Mouse (Mus musculus): ENCODE measurements around the gene Scn5a. TPM values are rescaled to one million over a fixed set of nuclear protein-coding genes. Genes with fewer than 3 reads are reported as not detected.

The Scn5a gene
- polyA plus RNA-seq, 1 experiment, result 0.49 TPM

DNA sequence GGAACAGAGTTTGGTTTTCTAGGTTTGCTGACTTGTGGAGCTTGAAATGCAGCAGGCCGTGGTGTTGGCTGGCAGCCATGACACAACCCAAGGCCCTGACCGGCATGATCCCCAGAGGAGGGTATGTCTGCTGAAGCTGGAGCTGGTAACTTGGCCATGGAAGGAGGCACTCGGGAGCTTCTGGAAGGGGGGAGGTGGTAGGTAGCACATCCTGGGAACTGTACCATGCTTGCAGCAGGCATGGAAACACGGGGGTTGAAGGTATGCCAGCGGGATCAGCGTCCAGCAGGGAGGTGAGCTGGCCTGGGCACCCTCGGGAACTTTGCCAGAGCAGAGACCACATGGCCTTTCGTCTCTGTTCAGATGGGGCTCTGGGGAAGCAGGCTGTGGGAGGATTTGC, 55.5 kb downstream of the Scn5a start:
- no peaks in the 10 kb centered on the region for H3K9me3 ChIP-seq (replicated peaks; ENCODE audit: control insufficient read depth, insufficient read depth, low read length, poor library complexity, severe bottlenecking)
- H3K36me3 ChIP-seq (ENCODE audit: control insufficient read depth, insufficient read depth, low read length, poor library complexity, severe bottlenecking), result no peaks in the 10 kb centered on the region
- no peak overlapping the region for H3K27ac ChIP-seq (ENCODE audit: insufficient read depth, low read length)
- TF ChIP-seq CTCF (IDR thresholded peaks at IDR 0.05; ENCODE audit: low read depth, low read length), result no peak
- no peak for TF ChIP-seq POLR2A (IDR thresholded peaks at IDR 0.05; ENCODE audit: insufficient read depth, low read length)
- TF ChIP-seq EP300 (IDR thresholded peaks at IDR 0.05; ENCODE audit: insufficient read depth, low read depth, low read length), result no peak
- H3K4me1 ChIP-seq (ENCODE audit: control insufficient read depth, insufficient read depth, low read length), result no peaks in the 10 kb centered on the region
- H3K9ac ChIP-seq (ENCODE audit: low read depth, poor library complexity, severe bottlenecking), result no peak overlapping the region
- no peak overlapping the region for H3K4me3 ChIP-seq (ENCODE audit: low read depth, low read length)
- H3K27me3 ChIP-seq (ENCODE audit: control insufficient read depth, insufficient read depth, low read length, poor library complexity, severe bottlenecking), result no peaks in the 10 kb centered on the region

DNA sequence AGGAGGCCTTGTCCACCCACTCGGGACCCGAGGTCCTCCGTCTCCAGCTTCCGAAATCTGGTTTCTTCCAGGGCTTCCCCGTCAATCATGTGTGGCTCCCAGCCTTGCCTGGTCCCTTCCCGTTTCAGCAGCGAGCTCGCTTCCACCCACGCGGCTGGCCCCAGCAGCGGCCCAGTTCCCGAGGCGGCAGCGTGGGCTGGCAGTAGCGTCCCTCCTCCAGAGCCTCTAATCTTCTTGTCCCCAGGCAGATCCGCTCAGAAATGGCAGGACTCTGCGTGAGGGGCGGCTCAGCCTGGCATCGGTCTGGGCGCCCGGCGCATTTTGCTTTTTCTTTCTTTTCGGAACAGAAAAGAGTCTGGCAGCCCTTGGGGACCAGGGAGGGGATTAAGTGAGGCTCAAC, 59.7 kb downstream of the Scn5a start:
- no peak for TF ChIP-seq CTCF (IDR thresholded peaks at IDR 0.05; ENCODE audit: low read depth, low read length)
- TF ChIP-seq EP300 (IDR thresholded peaks at IDR 0.05; ENCODE audit: insufficient read depth, low read depth, low read length), result no peak
- no peak for TF ChIP-seq POLR2A (IDR thresholded peaks at IDR 0.05; ENCODE audit: insufficient read depth, low read length)
- no peaks in the 10 kb centered on the region for H3K9me3 ChIP-seq (replicated peaks; ENCODE audit: control insufficient read depth, insufficient read depth, low read length, poor library complexity, severe bottlenecking)
- no peak overlapping the region for H3K9ac ChIP-seq (ENCODE audit: low read depth, poor library complexity, severe bottlenecking)
- no peaks in the 10 kb centered on the region for H3K27me3 ChIP-seq (ENCODE audit: control insufficient read depth, insufficient read depth, low read length, poor library complexity, severe bottlenecking)
- H3K36me3 ChIP-seq (ENCODE audit: control insufficient read depth, insufficient read depth, low read length, poor library complexity, severe bottlenecking), result no peaks in the 10 kb centered on the region
- no peaks in the 10 kb centered on the region for H3K4me1 ChIP-seq (ENCODE audit: control insufficient read depth, insufficient read depth, low read length)
- H3K4me3 ChIP-seq (ENCODE audit: low read depth, low read length), result no peak overlapping the region
- no peak overlapping the region for H3K27ac ChIP-seq (ENCODE audit: insufficient read depth, low read length)

DNA sequence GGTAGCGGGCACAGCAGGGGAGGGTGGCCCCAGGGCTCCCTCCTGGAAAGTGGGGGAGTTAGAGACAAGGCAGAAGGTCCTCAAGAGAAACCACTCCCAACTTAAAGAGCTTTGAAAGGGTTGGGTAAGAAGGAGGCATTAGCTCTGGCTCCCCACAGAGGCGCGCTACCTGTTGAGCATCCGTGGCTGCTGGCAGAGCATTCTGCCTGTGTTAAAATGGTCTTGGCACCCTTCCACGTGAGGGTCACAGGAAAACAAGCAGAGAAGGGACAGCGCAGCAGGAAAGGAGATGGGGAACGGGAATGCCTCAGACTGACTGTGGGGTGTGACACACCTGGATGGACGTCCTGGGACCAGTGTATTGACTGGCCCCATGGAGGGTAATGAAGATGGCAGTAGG, 60.6 kb downstream of the Scn5a start:
- no peaks in the 10 kb centered on the region for H3K36me3 ChIP-seq (ENCODE audit: control insufficient read depth, insufficient read depth, low read length, poor library complexity, severe bottlenecking)
- H3K27ac ChIP-seq (ENCODE audit: insufficient read depth, low read length), result no peak overlapping the region
- no peak for TF ChIP-seq POLR2A (IDR thresholded peaks at IDR 0.05; ENCODE audit: insufficient read depth, low read length)
- no peaks in the 10 kb centered on the region for H3K4me1 ChIP-seq (ENCODE audit: control insufficient read depth, insufficient read depth, low read length)
- H3K27me3 ChIP-seq (ENCODE audit: control insufficient read depth, insufficient read depth, low read length, poor library complexity, severe bottlenecking), result no peaks in the 10 kb centered on the region
- H3K9me3 ChIP-seq (replicated peaks; ENCODE audit: control insufficient read depth, insufficient read depth, low read length, poor library complexity, severe bottlenecking), result no peaks in the 10 kb centered on the region
- H3K9ac ChIP-seq (ENCODE audit: low read depth, poor library complexity, severe bottlenecking), result no peak overlapping the region
- no peak overlapping the region for H3K4me3 ChIP-seq (ENCODE audit: low read depth, low read length)

DNA sequence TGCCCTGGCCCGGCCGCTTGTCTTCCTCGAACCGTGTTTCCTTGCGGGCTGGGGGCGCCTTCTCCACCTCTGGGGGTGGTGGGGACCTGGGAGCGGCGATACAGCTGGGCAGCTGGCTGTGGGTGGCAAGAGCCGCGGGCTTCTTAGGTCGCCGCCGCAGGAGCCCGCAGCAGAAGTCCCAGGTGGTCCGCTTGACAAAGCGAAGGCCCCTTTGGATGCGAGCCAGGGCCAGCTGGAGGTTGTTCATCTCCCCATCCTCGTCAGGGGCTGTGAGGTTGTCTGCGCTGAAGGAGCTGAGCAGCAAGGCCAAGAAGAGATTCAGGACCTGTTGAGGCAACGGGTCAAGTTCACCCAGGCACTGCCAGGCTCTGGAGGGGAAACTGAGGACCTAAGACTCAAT, 61.3 kb downstream of the Scn5a start:
- no peaks in the 10 kb centered on the region for H3K36me3 ChIP-seq (ENCODE audit: control insufficient read depth, insufficient read depth, low read length, poor library complexity, severe bottlenecking)
- no peak overlapping the region for H3K9ac ChIP-seq (ENCODE audit: low read depth, poor library complexity, severe bottlenecking)
- H3K9me3 ChIP-seq (replicated peaks; ENCODE audit: control insufficient read depth, insufficient read depth, low read length, poor library complexity, severe bottlenecking), result no peaks in the 10 kb centered on the region
- no peak overlapping the region for H3K27ac ChIP-seq (ENCODE audit: insufficient read depth, low read length)
- no peaks in the 10 kb centered on the region for H3K27me3 ChIP-seq (ENCODE audit: control insufficient read depth, insufficient read depth, low read length, poor library complexity, severe bottlenecking)
- TF ChIP-seq CTCF (IDR thresholded peaks at IDR 0.05; ENCODE audit: low read depth, low read length), result no peak
- no peak for TF ChIP-seq EP300 (IDR thresholded peaks at IDR 0.05; ENCODE audit: insufficient read depth, low read depth, low read length)
- TF ChIP-seq POLR2A (IDR thresholded peaks at IDR 0.05; ENCODE audit: insufficient read depth, low read length), result no peak
- no peak overlapping the region for H3K4me3 ChIP-seq (ENCODE audit: low read depth, low read length)
- H3K4me1 ChIP-seq (ENCODE audit: control insufficient read depth, insufficient read depth, low read length), result no peaks in the 10 kb centered on the region

DNA sequence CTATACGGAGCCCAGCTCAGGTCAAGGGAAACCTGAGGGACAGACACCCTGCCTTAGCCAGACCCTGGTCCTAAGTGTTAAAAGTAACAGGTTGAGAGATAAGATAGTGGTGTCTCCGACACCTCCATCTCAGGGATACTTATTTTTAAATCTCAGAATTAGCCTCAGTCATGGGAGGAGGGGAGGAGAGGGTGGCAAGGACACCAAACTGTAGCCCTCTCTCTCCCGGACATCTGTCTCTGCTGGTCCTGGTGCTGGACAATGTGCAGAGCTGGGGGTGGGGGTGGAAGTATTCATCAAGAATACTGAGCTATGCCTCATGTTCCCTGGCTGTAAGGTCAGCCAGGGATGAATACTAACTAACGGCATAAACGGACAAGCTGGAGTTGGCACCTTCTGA, 62.0 kb downstream of the Scn5a start:
- Histone ChIP-seq H3K4me3 (ENCODE audit: low read depth, low read length) (no peak overlapping the region), H3K9ac (ENCODE audit: low read depth, poor library complexity, severe bottlenecking) (no peak overlapping the region), H3K27ac (ENCODE audit: insufficient read depth, low read length) (no peak overlapping the region), H3K36me3 (ENCODE audit: control insufficient read depth, insufficient read depth, low read length, poor library complexity, severe bottlenecking) (no peaks in the 10 kb centered on the region), H3K4me1 (ENCODE audit: control insufficient read depth, insufficient read depth, low read length) (no peaks in the 10 kb centered on the region), H3K9me3 (replicated peaks; ENCODE audit: control insufficient read depth, insufficient read depth, low read length, poor library complexity, severe bottlenecking) (no peaks in the 10 kb centered on the region), H3K27me3 (ENCODE audit: control insufficient read depth, insufficient read depth, low read length, poor library complexity, severe bottlenecking) (no peaks in the 10 kb centered on the region)
- TF ChIP-seq EP300 (IDR thresholded peaks at IDR 0.05; ENCODE audit: insufficient read depth, low read depth, low read length) (no peak), POLR2A (IDR thresholded peaks at IDR 0.05; ENCODE audit: insufficient read depth, low read length) (no peak), CTCF (IDR thresholded peaks at IDR 0.05; ENCODE audit: low read depth, low read length) (no peak)

DNA sequence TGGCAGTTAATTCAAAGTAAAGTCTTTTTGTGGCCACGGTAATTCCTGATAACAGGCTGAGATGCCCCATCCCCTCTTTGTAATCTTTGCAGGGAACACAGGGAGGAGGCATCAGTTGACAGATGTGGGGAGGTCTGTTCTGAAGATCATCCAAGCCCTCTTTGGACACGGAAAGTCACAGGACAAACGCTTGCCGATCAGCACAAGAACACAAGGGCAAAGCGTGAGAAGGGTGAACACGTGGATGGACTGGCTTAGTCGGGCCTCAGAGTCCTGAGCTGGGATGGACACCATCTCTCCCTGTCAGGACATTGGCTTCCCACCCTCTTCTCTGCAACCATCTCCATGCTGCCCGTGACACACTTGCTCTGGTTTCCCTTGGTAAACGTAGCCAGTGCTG, 63.4 kb downstream of the Scn5a start:
- Histone ChIP-seq H3K4me1 (ENCODE audit: control insufficient read depth, insufficient read depth, low read length) (no peaks in the 10 kb centered on the region), H3K9ac (ENCODE audit: low read depth, poor library complexity, severe bottlenecking) (no peak overlapping the region), H3K36me3 (ENCODE audit: control insufficient read depth, insufficient read depth, low read length, poor library complexity, severe bottlenecking) (no peaks in the 10 kb centered on the region), H3K27me3 (ENCODE audit: control insufficient read depth, insufficient read depth, low read length, poor library complexity, severe bottlenecking) (no peaks in the 10 kb centered on the region), H3K27ac (ENCODE audit: insufficient read depth, low read length) (no peak overlapping the region), H3K9me3 (replicated peaks; ENCODE audit: control insufficient read depth, insufficient read depth, low read length, poor library complexity, severe bottlenecking) (no peaks in the 10 kb centered on the region), H3K4me3 (ENCODE audit: low read depth, low read length) (no peak overlapping the region)
- TF ChIP-seq POLR2A (IDR thresholded peaks at IDR 0.05; ENCODE audit: insufficient read depth, low read length), result no peak
- no peak for TF ChIP-seq EP300 (IDR thresholded peaks at IDR 0.05; ENCODE audit: insufficient read depth, low read depth, low read length)
- TF ChIP-seq CTCF (IDR thresholded peaks at IDR 0.05; ENCODE audit: low read depth, low read length), result no peak
